Mouse (Mus musculus) adrenal gland, adult 8-10 months (tissue): Measurements from ENCODE around the gene Gm10447. TPM values are rescaled to one million over a fixed set of nuclear protein-coding genes. Genes with fewer than 3 reads are reported as not detected.
A peak's percentile ranks its signal among the peaks of the same experiment; 100 is the strongest.

Source experiments
- DNase-seq: peaks from one replicate; pipeline ENCODE4 v3.0.0; 2022
- total RNA-seq, 4 experiments: library from RNA; stranded (reverse); gene quantifications; 2 replicates each; pipeline ENCODE4 v1.2.4; 2022

Gm10447 gene
- total RNA-seq, 4 experiments from 2014 or later: 0.21 to 0.59 (median 0.48) TPM; not detected in 1

- no peak for DNase-seq
Measured at GRCm38 (mm10) chr11:53478383-53479170, 21.7 kb upstream of the Gm10447 start.

GRCm38 (mm10) chr11:53477833-53478232 lies 20.9 kb upstream of the Gm10447 start:
- DNase-seq: no peak

- no peak for DNase-seq
Measured at GRCm38 (mm10) chr11:53475620-53476019, 18.7 kb upstream of the Gm10447 start.

GRCm38 (mm10) chr11:53472709-53473108 lies 15.8 kb upstream of the Gm10447 start:
- no peak for DNase-seq

- DNase-seq: peak; percentile 69
Measured at GRCm38 (mm10) chr11:53469968-53470695, 13.2 kb upstream of the Gm10447 start, which contains the start of gene Gm9837. TSS of gene Gm9837 (minus strand) at chr11:53470479.

- no peak for DNase-seq
Measured at GRCm38 (mm10) chr11:53469294-53469967, 12.5 kb upstream of the Gm10447 start.

GRCm38 (mm10) chr11:53466231-53466971 lies 9.5 kb upstream of the Gm10447 start:
- no peak for DNase-seq

- no peak for DNase-seq
Measured at GRCm38 (mm10) chr11:53463551-53464424, 6.9 kb upstream of the Gm10447 start.

GRCm38 (mm10) chr11:53461727-53462126 lies 4.8 kb upstream of the Gm10447 start:
- no peak for DNase-seq

GRCm38 (mm10) chr11:53460192-53460591 lies 3.3 kb upstream of the Gm10447 start:
- DNase-seq: no peak

- DNase-seq: no peak
Measured at GRCm38 (mm10) chr11:53458996-53459395, 2.1 kb upstream of the Gm10447 start.

GRCm38 (mm10) chr11:53457372-53457954 lies 553 bp upstream of the Gm10447 start:
- no peak for DNase-seq

- no peak for DNase-seq
Measured at GRCm38 (mm10) chr11:53453031-53453430, 3.9 kb downstream of the Gm10447 start.

- no peak for DNase-seq
Measured at GRCm38 (mm10) chr11:53452396-53452795, 4.5 kb downstream of the Gm10447 start.

- no peak for DNase-seq
Measured at GRCm38 (mm10) chr11:53451361-53451760, 5.5 kb downstream of the Gm10447 start.

GRCm38 (mm10) chr11:53450070-53450705 lies 6.7 kb downstream of the Gm10447 start:
- DNase-seq: no peak

- no peak for DNase-seq
Measured at GRCm38 (mm10) chr11:53448529-53448928, 8.4 kb downstream of the Gm10447 start.

GRCm38 (mm10) chr11:53447996-53448395 lies 8.9 kb downstream of the Gm10447 start:
- DNase-seq: no peak

GRCm38 (mm10) chr11:53446183-53446582 lies 10.7 kb downstream of the Gm10447 start:
- DNase-seq: no peak

- peak; percentile 64 for DNase-seq
Measured at GRCm38 (mm10) chr11:53445562-53445961, 11.3 kb downstream of the Gm10447 start.
